Mouse (Mus musculus): ENCODE measurements at regions not wholly inside any gene's neighbourhood (a gene's known extent, or its start where the extent isn't known, plus 50 kb on each side); places are given as distances from the start of the nearest gene placed in this dataset.

DNA sequence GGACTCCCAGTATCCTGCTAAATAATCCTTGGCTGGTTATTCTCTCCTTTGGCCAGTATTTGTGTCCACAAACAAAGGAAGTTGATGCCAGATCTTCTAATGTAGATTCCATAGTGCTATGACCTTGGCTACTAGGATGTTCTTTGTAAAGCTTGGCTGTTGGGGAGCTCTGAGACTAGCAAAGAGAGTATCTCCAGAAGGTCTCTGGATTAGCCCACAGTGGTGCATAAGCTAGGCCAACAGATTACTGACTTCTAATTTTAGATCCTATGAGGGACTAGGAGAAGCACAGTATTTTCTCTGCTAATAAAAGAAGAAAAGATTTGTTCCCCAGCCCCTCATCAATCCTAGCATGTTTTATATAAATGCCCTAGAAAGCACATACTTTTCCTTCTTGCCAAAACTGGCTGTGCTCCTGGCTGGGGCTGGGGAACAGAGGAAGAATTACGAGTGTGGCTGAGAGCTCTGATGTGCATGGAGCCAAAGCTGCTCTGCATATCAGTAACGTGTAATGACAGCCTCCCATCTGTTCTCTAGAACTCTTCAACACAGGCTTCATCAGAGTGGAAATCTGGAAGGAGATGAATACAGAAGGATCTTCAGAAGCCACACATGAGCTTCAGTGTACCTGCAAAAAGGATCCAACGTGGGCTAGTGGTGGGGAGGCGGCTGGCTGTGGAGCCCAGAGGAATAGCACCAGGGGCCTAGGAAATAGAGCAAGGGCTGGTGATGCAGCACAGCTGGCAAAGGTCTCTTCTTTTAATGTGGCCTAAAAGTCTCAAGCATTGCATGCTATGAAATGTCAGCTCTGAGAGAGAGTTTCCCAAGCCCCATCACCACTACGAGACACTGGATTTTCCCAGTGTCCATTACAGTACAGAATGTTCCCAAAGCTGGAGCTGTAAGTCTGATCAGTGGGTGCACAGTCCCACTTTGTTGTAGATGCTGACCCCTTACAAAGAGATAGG, 283.0 kb upstream of the Plxna2 start:
- intact Hi-C loops (cut with DNase I): no loop called here

DNA sequence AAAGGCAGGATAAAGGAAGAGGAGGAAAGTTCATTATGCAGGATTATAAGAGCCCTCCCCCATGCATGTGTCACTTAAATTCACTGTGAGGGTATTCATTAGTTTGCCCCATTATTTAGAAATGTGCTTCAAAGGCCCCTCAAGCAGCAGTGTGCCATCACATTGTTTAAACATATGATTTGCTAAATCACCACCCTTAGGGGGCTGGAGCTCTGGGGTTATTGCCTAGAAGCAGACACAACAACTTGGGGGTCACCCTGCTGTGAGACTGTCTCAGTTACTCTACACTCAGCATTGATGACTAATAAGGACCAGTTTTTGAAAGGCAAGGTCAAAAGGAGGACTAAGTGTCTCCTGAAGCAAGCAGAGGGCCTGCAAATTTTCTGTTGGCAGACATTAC, 285.4 kb upstream of the Plxna2 start:
- intact Hi-C loops (cut with DNase I): no loop called here

DNA sequence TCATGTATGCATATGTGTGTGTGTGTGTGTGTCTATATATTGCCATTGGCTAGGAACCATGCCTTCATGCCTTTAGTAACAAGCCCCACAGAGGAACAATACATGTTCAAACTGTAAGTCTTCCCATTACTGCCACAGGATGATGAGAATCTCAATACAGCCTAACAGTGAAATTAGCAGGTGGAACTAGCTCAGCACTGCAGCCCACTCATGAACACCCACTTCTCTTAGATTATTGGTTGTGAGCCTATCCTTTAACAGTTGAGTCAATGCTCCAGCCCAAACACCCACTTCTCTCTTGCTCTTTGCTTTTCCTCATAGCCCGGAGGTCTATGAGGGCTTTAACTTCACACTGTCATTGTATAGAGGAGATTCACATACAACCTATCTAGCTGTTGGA, 287.5 kb upstream of the Plxna2 start:
- intact Hi-C loops (cut with DNase I): no loop called here

DNA sequence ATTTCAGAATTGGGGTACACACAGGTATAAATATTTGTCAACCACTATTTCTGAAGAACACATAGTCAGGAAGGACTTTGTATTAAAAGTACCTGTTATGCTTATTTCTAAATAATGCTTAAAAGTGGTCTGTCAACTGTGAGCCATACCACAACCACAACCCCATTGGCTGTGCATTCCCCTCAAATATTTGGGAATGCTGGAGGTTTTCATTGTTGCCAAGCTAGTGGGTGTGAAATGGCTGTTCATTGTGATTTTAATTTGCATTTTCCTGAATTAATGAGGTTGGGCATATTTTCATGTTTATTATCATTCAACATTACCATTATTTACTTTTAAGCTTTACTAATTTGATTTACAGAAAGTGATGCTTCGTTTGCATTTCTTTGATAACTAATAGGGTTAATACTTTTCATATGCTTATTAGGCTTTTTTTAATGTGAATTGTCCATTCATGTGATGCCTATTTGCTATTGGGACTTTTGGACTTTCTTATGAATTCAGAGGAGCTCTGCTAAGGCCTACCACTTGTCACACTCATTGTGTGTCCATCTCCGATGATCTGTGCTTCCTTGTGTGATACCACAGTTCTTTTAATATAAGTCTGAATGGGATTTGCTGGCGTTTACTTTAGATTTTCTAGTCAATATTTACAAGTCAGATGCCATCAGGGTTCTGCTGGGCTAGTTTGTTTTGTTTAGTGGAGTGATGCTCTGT, 297.5 kb upstream of the Plxna2 start:
- intact Hi-C loops (cut with DNase I): no loop called here

DNA sequence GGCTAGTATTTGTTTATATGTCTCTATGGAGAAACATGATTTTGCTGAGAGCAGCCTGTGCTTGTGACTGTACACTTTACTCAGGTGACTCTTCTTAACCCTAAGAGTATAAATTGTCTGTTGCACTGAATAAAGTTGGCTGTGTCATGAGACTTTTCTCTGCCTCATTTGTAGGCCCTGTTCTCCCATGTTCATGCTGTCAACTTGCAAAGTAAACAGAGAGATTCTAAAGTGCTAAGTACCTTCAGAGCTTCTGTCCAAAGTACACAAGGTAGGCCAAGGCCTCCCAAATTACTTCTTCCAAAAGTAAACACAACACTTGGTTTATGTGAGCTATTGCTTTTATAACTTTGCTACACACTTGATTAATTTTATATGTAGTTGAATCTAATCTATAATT, 299.7 kb upstream of the Plxna2 start:
- intact Hi-C loops (cut with DNase I): no loop called here

DNA sequence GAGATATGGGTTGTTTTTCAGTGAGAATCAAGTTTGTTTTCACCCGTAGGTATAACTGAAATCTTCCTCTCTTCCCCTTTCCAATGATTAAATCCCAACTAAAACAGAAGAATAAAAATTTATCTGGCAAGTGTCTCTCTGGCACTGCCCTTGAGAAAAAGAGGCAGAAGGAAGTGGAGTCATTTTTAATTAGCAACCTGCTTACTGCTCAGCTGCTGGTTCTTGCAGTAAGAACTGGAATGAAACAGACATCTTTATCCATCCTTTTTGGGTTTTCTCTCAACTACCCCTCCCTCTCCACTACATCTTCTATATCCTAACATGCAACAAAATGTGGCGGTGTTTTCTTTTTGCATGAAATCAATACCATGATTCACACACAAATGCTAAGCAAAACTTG, 302.4 kb upstream of the Plxna2 start:
- intact Hi-C loops (cut with DNase I): no loop called here

DNA sequence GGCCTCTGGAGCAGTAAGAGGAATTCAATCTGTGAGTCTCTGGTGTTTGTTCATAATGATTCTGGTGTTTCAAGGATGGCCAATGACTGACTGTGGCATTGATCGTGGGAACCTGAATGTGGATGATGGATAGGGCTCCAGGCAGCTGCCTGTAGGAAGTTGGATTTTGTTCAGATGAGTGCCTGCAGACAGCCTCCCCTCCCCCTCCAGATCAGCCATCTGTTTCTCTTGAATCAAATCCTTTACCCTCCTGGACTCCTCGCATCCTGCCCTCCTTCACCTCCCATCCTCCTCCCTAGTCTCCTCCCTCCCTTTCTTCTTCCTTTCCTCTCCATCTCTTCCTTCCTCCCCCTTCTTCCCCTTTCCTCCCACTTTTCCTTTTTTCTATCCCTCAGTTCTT, 307.6 kb upstream of the Plxna2 start:
- intact Hi-C loops (cut with DNase I): no loop called here

DNA sequence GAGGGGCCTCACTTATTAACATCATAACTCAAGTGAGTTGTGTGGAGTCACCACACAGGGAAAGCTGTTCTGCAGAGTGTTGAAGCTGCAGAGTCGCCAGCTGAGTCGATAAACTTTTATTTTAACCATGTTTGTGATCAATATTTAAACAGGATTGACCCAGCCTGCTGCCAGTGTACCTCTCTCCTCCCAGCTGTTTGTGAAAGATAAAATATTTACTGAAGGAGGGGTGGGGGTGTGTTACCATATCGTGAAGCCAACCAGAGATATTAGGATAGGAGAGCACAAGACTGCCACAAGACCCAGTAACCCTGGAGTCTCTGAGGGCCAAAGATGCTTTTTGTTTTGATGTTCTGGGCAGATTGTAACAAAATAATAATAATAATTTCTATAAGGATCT, 309.4 kb upstream of the Plxna2 start:
- intact Hi-C loops (cut with DNase I): no loop called here

DNA sequence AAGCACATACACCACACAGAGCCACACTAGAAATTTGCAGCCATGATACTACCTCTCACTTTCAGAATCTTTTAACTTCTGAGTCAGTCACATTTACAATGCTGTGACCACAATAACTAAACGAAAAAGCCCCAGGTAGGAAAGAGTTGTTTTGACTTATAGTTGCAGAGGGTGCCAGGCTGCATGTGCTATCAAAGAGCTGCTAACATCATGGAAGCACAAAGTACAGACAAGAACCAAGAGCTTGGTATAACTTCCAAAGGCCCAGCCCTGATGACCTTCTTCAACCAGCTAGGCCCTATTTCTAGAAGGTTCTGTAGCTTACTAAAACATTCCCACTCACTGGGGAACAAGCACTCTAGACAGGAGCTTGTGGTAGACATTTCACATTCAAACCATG, 314.1 kb upstream of the Plxna2 start:
- intact Hi-C loops (cut with DNase I): no loop called here

DNA sequence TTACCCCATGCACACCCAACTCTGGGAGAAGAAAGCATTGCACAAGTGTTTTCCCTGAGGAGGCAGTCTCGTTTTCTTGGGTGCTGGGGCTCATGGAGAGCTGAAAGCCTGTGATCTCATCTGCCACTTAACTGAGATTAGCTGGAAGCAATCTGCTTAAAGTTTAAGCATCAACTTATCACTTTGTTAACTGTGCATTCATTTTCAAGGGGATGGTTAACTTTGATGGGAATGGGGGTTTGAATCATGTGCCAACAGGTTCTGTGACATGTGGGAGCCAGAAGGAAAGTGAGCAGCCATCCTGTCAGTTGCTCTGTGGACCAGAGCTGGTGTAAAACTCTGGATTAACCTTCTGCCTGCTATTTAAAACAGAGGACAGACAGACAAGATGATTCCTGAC, 315.2 kb upstream of the Plxna2 start:
- intact Hi-C loops (cut with DNase I): no loop called here

DNA sequence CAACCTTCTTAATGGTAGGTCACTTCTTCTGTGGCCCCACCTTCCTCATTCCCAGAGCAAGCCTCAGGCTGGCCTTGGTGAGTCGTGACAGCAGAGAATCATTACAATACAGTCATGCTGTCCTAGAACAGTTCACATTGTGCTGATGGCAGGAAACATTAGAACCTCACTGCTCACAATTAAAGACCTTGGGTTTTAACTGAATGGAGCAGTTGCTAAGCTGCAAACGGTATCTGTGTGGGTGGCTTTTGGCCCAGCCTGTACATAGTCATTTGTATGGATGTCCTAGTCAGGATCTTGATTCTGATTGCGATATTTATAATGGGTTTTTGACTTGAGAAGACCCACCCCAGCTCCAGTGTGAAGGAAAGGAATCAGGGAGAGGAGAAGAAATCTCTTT, 336.1 kb upstream of the Plxna2 start:
- intact Hi-C loops (cut with DNase I): no loop called here

DNA sequence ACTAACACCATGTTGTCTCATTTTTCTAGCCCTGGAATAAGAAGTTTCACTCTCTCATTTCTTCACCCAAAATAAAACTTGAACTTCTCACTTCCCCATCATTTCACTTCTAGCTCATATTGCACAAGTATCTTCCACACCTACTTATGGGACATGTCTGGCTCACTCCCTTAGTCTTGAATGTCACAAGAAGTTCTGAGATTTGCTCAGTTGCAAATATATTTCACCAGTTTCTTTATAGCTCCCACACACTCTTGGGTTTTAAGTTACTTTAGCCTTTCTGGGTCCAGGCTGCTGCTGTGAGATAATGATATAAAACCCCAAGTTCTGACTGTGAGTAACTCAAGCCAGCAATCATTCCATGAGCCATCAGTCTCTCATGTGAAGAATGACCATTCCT, 350.0 kb upstream of the Plxna2 start:
- intact Hi-C loops (cut with DNase I): no loop called here

DNA sequence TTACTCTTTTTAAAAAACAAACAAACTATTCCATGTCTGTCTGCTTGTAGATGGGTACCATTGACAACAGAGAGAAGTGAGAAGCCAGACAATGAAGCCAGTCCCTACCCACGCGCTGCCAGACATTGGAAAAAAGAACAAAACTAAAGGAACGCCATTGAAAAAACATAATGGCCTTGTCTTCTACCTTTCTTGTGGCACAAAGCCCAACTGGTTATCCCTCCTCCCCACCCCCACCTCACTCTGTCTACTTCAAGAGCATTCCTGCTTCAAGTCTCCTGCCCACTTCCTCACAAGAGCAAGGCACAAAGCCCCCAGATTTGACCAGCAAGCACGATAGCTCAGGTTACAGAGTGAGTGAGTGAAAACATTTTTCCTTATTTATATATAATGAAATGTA, 355.6 kb upstream of the Plxna2 start:
- intact Hi-C loops (cut with DNase I): no loop called here

DNA sequence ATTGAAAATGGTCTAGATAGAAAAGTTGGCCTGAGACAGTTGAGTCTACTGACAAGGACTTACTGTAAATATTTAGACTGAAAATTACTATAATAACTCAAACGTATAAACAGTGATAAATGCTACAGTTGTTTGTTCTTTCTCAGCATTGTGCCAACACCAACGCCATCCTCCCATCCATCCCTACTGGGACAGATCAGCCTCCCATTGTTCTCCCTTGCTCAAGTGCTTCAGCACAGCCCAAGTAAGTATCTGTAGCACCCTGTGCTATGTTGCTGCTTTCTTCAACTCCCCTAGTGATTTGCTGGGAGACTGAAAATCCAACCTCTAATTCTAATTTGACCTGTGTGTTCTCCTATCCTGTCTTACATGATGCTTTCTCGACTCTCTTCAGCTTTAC, 358.1 kb upstream of the Plxna2 start:
- intact Hi-C loops (cut with DNase I): no loop called here

DNA sequence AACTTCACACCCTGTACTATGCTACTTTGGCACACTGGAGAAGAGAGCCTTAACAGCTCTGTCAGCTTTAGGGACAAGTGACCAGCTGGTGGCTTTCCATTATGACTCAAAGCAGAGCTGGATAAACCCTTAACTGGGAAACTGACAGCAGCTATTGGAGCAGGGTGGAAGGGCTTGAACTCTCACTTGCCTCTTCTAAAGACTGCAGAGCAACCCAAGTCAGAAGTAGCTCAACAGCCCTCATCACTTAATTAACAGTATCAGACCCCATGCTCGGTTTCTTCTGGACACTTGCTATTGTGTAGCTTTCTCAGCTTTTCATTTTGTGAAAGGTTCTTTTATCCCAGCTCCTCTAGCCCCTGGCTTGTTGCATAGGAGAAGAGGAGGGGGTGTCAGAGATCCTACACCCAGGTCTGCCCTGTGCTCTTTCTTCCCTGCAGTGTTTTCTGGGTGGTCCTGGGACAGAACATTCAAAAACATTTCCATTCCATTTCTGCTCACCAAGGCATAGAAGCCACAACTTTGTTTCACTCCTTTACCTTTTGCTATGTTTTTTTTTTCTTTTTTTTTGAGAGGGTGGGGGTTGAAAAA, 373.1 kb upstream of the Plxna2 start:
- intact Hi-C loops (cut with DNase I): no loop called here

DNA sequence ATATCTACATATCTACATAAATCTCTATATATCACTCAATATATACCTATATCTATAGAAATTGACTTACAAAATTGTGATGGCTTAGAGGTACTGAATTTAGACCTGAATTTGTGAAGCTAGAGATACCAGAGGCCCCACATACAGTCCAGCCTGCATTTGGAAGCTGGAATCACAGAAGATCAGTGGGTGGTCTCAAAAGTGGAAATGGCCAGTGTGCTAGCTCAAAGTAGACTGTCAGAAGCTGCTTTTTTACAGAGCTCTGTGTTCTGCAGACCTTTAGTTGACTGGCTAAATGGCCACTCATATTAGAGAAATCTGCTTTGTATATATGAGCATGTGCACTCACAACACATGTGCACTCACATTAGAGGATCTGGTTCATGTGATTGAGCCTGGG, 376.9 kb upstream of the Plxna2 start:
- intact Hi-C loops (cut with DNase I): no loop called here

DNA sequence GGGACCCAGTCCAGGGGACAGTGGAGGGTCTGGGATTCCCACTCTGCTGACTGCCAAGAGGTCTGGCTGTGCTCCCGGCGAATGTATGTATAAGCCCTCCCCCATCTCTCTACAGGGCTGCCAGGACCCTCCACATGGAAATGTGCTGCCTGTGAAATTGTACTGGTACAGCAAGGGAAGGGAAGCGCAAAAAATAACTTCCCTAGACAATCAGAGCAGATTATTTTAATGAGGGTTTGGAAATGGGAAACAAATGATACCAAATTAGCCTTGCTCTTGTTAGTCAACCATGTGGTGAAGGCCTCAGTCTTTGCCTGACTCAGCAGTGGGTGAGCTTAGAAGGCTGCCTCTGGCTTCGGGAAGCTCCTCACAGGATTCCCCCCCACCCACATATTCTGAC, 386.8 kb upstream of the Plxna2 start:
- intact Hi-C loops (cut with DNase I): no loop called here

DNA sequence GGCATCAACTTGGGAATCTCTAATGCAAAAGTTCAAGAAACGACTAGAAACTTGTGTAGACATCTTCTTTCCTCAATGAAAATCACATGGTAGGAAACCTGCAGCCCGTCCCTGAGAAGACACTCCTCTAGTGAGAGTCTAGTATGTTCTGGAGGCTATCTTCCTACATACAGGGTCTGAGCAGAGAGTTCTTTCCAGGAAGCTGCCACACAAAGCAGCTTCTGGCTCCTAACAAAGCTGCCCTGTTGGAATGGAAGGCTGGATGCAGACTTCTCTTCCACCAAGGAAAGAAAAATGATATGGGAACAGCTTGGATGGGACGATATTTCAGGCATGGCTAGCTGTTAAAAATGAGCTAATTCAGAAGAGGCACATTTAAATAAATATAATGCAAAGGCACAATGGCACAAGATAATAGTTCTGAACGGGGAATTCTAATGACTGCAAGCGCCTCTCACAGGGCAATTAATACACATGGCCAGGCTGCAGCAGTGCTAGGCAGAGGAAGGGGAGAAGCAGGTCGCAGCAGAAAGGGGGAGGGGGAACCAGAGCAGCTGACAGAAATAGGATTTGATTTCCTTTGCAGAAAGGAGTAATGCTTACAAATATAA, 391.4 kb upstream of the Plxna2 start:
- intact Hi-C loops (cut with DNase I): loop anchor here (10.0 kb wide), 1 partner anchor 782 kb away; no protein-coding TSS in a partner anchor

DNA sequence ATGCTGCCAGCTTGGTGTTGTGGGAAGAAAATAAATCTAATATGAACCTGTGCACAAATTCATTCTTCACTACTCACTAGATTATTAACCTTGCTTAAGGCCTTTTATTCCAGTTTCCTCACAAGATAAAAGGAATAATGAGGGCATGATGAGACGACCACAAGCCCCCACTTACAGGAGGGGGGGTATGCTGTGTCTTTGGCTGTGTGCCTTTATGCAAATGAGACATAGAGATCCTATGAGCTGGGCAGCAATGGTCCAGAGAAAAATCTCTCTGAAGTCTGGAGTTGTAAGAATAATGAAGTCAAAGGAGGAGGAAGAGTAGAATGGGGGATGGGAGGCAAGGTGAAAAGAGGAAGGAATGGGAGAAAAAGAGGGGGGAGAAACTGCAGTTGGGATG, 392.2 kb upstream of the Plxna2 start:
- intact Hi-C loops (cut with DNase I): loop anchor here (10.0 kb wide), 1 partner anchor 781 kb away; no protein-coding TSS in a partner anchor

DNA sequence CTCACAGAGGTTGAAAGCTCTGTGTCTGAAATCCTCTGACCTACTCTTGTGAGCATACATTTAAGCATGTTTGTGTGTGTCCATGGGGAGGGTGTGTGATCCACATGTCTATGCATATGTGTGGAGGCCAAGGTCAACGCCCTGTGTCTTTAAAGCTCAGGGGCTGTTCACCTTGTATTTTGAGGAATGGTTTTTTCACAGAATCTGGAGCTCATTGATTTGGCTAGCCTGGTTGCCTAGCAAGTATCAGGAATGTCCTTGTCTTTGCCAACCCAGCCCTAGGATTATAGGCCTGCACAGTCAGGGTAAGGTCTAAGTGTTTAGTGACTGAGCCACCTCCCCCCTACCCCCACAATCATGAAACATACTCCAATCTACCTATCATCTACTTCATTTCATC, 394.0 kb upstream of the Plxna2 start:
- intact Hi-C loops (cut with DNase I): loop anchor here (10.0 kb wide), 1 partner anchor 779 kb away; no protein-coding TSS in a partner anchor

DNA sequence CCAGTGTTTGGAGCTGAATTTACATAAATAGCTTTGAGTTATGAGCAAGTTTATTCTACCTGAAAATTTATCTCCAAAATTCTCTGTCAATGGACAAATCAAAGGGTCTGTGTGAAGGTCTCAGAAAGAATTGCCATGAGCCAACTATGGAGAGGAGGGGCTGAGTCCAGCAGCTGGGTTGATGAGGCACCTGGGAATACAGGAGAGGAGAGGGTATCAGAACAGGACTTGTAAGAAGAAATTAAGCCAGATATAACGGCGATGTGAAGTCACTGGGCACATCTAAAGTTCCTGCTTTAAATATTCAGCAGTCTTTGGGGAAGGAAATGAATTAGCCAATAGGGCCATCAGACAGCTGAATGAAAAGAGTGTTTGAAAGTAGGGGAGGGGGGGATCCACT, 394.4 kb upstream of the Plxna2 start:
- intact Hi-C loops (cut with DNase I): loop anchor here (2.0 to 10.0 kb wide), 2 partner anchors 525 to 779 kb away; no protein-coding TSS in a partner anchor

DNA sequence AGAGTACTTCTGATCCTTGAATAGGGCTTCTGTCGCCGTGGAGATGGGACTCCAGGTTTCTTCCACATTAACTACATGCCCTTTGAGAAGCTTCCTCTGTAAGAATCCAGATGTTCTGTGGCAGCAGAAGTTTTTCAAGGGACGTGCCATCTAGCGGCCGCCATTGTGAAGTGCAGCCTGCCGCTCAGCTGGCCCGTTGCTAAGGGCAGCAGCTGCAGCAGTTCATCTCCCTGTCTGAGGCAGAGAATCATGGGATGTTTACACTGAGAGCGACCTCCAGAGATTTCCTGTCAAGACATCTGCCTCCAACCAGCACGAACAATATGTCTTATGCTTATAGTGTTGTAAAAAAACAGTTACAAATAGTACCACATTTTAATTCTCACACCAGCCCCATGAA, 395.0 kb upstream of the Plxna2 start:
- intact Hi-C loops (cut with DNase I): loop anchor here (2.0 to 10.0 kb wide), 2 partner anchors 524 to 778 kb away; no protein-coding TSS in a partner anchor

Measured in adrenal gland (tissue).